Mouse (Mus musculus) urinary bladder, postnatal 4 days (tissue): ENCODE measurements around the gene Foxm1.
"Not testable (repeated sequence)": the region's sequence is repeated elsewhere in the genome, so short reads cannot be mapped to it uniquely, and the experiment has no call there.

ENCODE experiments used
- DNase-seq, 2 experiments: peaks; one replicate each; pipeline ENCODE4 v3.0.0; 2021 to 2022; ENCODE audit warnings: low spot score in 2 of 2

Gene Foxm1

GRCm38 (mm10) chr6:128376371-128377085 lies 13.8 kb downstream of the Foxm1 start:
- DNase-seq: no peak

- no peak for DNase-seq
Observed at GRCm38 (mm10) chr6:128379636-128380035, 16.9 kb downstream of the Foxm1 start.

- not testable (repeated sequence) for DNase-seq
Observed at GRCm38 (mm10) chr6:128380594-128381167, 17.9 kb downstream of the Foxm1 start.

- no peak for DNase-seq
Observed at GRCm38 (mm10) chr6:128381254-128381653, 18.5 kb downstream of the Foxm1 start.

- DNase-seq: no peak
Observed at GRCm38 (mm10) chr6:128383752-128384151, 21.0 kb downstream of the Foxm1 start.

- no peak for DNase-seq
Observed at GRCm38 (mm10) chr6:128385026-128385425, 22.3 kb downstream of the Foxm1 start.

- DNase-seq: no peak
Observed at GRCm38 (mm10) chr6:128389185-128389584, 26.4 kb downstream of the Foxm1 start.

GRCm38 (mm10) chr6:128390683-128391082 lies 27.9 kb downstream of the Foxm1 start:
- DNase-seq: no peak

- DNase-seq: no peak
Observed at GRCm38 (mm10) chr6:128397574-128398261, 35.0 kb downstream of the Foxm1 start.

- no peak for DNase-seq
Observed at GRCm38 (mm10) chr6:128398996-128399395, 36.2 kb downstream of the Foxm1 start, which contains the start of gene Nrip2. Gene Nrip2, plus strand, starts transcription at chr6:128399296.

GRCm38 (mm10) chr6:128399421-128400185 lies 36.8 kb downstream of the Foxm1 start:
- peak in 1 of 2 experiments; percentile 40 for DNase-seq

GRCm38 (mm10) chr6:128404708-128405107 lies 41.9 kb downstream of the Foxm1 start:
- no peak for DNase-seq

- no peak for DNase-seq
Observed at GRCm38 (mm10) chr6:128408544-128409125, 45.9 kb downstream of the Foxm1 start.

GRCm38 (mm10) chr6:128410305-128410704 lies 47.5 kb downstream of the Foxm1 start:
- no peak for DNase-seq

- DNase-seq: peak; percentile 60 to 80
Observed at GRCm38 (mm10) chr6:128411115-128411514, 48.3 kb downstream of the Foxm1 start.

- DNase-seq: no peak
Observed at GRCm38 (mm10) chr6:128416169-128416568, 53.4 kb downstream of the Foxm1 start.

GRCm38 (mm10) chr6:128418076-128418475 lies 55.3 kb downstream of the Foxm1 start:
- no peak for DNase-seq

- DNase-seq: no peak
Observed at GRCm38 (mm10) chr6:128421036-128421435, 58.3 kb downstream of the Foxm1 start.

GRCm38 (mm10) chr6:128421480-128421879 lies 58.7 kb downstream of the Foxm1 start:
- no peak for DNase-seq

- DNase-seq: no peak
Observed at GRCm38 (mm10) chr6:128423496-128424268, 60.9 kb downstream of the Foxm1 start.
